Mouse (Mus musculus) fibroblast of lung, adult 2 months (primary cell): ENCODE measurements around the gene Srsf6.
"Not testable (repeated sequence)": the region's sequence is repeated elsewhere in the genome, so short reads cannot be mapped to it uniquely, and the experiment has no call there.

Source experiments
- DNase-seq: peaks from one replicate; pipeline ENCODE4 v3.0.0-alpha.2; 2011; ENCODE audit warnings: low read depth

Srsf6 gene

DNA sequence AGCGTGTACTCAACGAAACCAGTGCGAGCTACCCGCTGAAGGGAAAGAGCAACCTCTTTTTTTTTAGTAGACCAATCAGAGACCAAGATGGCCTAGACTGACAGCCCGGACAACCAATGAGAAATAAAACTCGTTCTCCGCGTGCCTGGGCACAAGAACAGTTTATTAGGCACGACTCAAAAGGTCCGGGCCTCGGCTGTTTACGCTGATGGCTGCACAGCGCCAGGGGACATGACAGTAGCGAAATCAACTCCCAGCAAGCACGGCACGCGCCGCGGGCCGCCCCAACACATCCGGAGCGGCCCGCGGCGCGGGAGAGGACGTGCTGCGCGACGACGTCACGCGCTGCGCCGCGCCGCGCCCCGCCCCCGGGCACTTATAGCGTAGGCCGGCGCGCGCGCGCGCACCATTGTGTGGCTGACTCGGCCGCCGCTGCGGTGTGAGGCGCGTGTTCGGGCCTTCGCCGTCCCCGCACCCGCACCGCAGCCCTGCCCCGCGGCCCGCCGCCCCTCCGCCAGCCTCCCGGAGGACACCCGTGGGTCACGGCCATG lies at the start of gene Srsf6:
TSS of gene Srsf6 (plus strand) at position 406 of the 551 bp plus-strand sequence.
- DNase-seq = peak; percentile 61

DNA sequence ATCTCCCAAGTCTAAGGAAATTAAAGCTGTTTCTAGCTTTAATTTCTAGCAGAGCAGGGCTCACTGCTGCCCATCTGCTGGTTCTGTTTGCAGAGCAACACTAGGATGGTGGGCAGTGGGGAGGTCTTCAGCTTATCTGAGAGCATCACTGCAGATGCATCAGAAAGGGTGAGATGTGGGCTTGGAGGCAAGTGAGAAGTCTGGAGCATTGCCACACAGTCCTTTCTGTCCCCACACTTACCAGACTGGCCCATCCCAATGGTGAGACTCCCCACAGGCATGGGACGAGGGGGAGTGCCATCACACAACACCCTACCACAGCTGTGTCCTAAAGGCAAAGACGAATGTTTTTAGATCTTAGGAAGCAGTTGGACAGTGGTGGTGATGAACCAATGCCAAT lies 47.2 kb upstream of the Srsf6 start:
- no peak for DNase-seq

DNA sequence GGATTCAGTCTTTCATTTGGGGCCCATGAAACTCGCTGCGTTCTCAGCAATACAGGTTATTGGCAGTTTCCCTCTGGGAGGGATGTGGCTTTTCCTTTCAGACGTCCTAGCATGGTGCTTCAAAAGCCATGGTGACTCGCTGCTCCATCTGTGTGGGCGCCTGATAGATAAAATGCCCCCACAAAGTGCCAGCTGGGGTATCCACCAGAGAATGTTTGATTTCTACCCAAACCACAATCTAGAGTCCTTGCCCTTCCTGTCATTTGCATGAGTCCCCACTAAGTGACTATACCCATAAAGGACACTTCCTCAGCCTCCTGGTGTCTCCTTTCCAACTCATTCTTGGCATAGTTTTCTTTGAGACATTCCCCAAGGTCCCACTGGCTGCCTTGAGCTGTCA lies 44.2 kb upstream of the Srsf6 start:
- DNase-seq = no peak

DNA sequence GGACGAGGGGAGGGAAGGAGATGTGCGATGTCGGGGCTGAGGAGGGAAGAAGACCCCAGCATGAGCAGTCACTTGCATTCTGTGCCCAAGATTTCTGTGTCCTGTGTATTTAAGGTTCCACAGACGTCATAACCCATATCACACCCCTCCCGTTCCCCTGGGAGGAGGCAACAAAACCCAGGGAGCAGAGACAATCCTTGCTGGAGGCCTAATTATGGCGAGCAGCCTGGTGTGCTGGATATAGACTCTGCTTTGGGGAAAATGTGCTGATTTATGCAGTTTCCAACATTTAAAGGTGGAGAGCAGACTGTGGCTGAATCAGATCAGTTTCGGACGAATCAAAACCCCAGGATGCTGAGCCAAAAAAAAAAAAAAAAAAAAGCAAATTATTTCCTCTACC lies 42.7 kb upstream of the Srsf6 start:
- DNase-seq = no peak

DNA sequence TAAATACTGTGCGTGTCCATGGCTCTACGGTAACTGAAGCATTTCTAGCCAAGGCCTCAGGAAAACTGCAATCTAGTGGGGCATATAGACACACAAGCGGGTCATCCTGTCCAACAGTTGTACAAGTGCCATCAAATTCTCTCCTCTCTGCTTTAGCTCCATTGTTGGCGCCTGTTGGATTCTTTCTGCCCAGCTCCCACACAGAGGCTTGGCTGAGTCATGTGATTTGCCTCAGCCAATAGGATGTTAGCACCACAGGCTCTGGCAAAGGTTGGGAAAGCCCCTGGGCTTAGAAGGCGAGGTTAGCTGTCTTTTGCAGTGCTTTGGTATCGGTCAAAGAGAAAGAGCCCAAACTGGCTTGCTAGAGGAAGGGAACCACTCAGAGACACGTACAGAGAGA lies 42.1 kb upstream of the Srsf6 start:
- DNase-seq = no peak

DNA sequence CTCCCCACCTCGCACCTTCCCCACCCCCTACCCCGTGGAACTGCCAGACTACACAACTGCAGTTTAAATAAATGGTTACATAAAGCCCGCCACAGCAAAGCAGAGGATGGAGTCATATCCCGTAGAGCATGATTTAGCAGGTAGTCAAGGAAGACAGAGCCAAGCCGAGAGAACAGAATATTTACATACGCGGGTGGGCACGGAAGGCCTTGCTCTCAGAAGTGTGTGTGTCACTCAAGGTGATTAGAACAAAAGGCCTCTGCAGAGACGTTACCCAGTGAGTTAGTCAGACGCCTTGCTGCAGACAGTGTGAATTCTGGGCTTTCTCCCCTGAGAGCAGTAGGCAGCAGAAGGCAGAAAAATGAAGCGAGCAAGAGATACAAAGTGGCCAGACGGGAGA lies 41.6 kb upstream of the Srsf6 start:
- DNase-seq = no peak

- DNase-seq = not testable (repeated sequence)
These were observed 38.3 kb upstream of the Srsf6 start for GRCm38 (mm10) chr2:162892979-162893378.

GRCm38 (mm10) chr2:162899256-162899655 lies 32.1 kb upstream of the Srsf6 start:
- not testable (repeated sequence) for DNase-seq

- DNase-seq = no peak
These were observed 31.3 kb upstream of the Srsf6 start for GRCm38 (mm10) chr2:162899880-162900589.

DNA sequence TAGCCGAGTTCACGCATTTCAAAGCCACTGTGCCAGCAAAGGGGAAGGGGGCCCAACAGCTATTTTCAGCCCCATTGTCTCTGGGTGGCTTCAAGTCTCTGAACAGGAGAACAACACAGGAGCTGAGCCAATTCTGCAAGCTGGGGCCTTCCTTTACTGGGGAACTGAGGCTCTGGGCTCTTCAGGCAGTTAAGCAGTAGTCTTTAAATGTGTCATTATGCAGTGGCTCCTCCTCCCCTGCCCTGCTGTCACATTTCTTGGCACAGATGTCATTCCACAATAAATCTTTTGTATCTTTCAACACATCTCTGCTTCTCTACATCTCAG lies 30.8 kb upstream of the Srsf6 start:
- DNase-seq = no peak

DNA sequence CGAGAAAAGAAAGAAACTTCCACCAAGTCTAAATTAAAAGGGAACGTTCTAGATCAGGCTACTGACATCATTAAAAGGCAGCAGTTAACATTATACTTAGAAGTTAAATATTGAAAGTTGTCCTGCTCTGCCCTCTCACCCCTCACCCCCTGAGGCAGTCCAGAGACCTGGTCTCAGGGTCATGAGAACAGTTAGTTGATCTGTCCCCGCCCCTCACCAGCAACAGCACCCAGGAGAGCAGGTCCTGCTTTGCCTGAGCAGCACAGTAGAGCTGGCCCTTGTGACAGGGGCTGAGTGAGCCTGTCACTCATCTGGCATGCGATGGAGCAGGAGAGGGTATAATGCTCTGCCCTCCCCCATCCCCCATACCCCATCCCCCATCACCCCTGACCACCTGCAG lies 25.4 kb upstream of the Srsf6 start:
- no peak for DNase-seq

GRCm38 (mm10) chr2:162908052-162908491 lies 23.3 kb upstream of the Srsf6 start:
- no peak for DNase-seq

- DNase-seq = no peak
These were observed 17.3 kb upstream of the Srsf6 start for GRCm38 (mm10) chr2:162914040-162914439.

GRCm38 (mm10) chr2:162914519-162914918 lies 16.8 kb upstream of the Srsf6 start:
- DNase-seq = no peak

DNA sequence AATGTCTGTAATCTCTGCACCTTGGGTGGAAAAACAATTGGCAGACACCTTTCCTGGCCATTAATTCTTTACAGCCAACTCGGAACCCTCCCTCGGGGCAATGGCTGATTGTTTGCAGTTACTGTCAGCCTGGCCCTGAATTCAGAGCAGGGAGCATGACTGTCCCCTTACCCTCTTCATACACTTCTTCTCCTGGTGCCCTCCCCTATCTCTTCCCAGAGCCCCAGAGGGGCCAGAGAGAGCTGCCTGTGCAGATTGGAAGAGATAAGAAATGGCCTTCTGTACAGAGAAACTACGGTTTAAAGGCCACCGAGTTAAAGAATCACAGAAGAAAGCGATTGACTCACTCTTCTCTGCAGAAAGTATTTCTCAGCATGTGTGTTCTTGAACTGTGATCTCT lies 11.4 kb upstream of the Srsf6 start:
- DNase-seq = no peak

DNA sequence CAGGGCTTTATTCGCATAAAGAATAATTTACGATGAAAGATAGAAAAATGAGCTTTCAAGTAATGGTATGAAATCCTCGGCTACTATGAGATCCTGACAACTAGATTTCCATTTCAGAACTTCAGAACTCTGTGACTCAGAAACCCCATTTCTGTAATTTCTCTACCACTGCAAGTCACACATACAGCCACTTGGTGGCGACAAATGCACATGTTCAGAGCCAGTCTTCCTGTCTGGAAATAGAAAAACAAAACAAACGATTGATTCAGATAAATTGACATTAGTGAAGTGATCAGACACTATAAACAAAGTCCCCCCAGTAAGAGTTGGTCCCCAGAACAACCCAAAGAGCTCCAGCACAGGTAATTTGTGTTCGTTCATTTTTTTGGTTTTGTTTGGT lies 9.1 kb upstream of the Srsf6 start:
- peak; percentile 34 for DNase-seq

- DNase-seq = no peak
These were observed 8.5 kb upstream of the Srsf6 start for GRCm38 (mm10) chr2:162922834-162923233.

- no peak for DNase-seq
These were observed 7.2 kb upstream of the Srsf6 start for GRCm38 (mm10) chr2:162924126-162924525.

GRCm38 (mm10) chr2:162927918-162928585 lies 3.3 kb upstream of the Srsf6 start:
- DNase-seq = no peak

DNA sequence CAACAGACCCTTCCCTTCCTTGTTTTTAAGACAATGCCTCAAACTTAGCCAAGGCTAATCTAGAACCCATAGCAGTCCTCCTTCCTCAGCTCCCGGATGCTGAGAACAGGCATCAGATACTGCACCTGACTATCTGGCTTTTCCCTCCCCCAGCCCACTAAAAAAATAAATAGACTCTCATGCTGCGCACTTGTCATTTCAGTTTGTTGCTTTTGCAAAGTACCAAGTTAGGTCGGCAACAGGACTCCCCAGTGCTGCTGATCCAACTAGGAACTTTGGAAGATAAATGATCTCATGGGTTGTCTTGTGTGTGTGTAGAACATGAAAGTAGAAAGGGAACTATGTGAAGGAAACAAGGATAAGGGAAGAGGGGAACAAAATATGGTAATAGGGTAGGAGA lies 1.6 kb upstream of the Srsf6 start:
- DNase-seq = no peak

GRCm38 (mm10) chr2:162930516-162931122 lies 709 bp upstream of the Srsf6 start:
- no peak for DNase-seq

DNA sequence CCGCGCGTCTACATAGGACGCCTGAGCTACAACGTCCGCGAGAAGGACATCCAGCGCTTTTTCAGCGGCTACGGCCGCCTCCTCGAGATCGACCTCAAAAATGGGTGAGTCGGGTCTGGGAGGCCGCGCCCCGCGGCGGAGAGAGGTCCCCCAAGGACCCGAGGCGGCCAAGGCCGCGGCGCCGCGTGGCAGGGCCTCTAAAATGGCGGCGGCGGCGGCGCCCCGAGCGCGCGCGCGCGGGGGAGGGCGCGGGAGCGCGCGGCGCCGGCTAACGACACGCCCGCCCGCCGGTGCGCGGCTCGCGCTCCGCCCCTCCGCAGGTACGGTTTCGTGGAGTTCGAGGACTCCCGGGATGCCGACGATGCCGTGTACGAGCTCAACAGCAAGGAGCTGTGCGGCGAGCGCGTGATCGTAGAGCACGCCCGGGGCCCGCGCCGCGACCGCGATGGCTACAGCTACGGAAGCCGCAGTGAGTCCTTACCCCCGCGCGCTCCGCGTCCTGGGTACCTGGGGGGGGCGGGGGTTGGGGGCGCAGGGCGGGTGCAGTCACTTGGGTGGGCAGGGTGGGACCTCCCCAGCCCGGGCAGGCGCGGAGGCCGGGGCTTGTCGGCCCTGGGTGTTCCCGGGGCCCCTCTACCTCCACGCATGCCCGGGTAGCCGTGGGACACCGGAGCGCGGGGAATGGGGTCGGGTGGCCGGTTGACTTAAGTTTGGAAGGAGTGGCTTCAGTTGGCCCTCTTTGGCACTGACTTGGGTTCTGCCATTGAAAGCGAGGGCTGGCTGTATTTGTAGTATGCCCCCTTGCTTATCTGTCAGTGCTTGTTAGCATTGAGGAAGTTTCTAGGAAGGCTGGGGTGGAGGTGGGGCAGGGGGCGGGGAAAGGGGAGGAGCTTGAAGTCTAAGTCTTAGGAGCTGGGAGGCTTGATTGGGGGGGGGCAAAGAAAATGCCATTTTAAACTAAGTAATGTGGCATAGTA lies 634 bp downstream of the Srsf6 start:
- DNase-seq = no peak
